Mouse (Mus musculus) stomach, embryonic 15.5 days (tissue): ENCODE results near the gene Pcf11. TPM values are rescaled to one million over a fixed set of nuclear protein-coding genes. Genes with fewer than 3 reads are reported as not detected.

Source experiments
- ATAC-seq: fragments of 200-750 bp; cut with Nextera tagmentation; 2 replicates; pipeline ENCODE4 v1.8.0; 2017; ENCODE audit warnings: low read depth, moderate number of reproducible peaks, moderate TSS enrichment; ENCODE audit not compliant: insufficient read depth, low FRiP score
- H3K27ac ChIP-seq: fragments of 300-500 bp; sonication (generic); 2 replicates; pipeline ENCODE4 v1.5.1; 2015; ENCODE audit warnings: mild to moderate bottlenecking, inconsistent platforms
- H3K27me3 ChIP-seq: fragments of 300-500 bp; sonication (generic); replicated peaks from 2 replicates; pipeline ENCODE4 v1.6.1; 2015; ENCODE audit warnings: inconsistent platforms
- H3K36me3 ChIP-seq: fragments of 300-500 bp; sonication (generic); 2 replicates; pipeline ENCODE4 v1.6.1; 2015; ENCODE audit warnings: inconsistent platforms
- H3K4me1 ChIP-seq: fragments of 300-500 bp; sonication (generic); 2 replicates; pipeline ENCODE4 v1.6.1; 2015; ENCODE audit warnings: inconsistent platforms
- H3K4me2 ChIP-seq: fragments of 300-500 bp; sonication (generic); 2 replicates; pipeline ENCODE4 v1.6.1; 2015; ENCODE audit warnings: mild to moderate bottlenecking, inconsistent platforms
- H3K4me3 ChIP-seq: fragments of 300-500 bp; sonication (generic); replicated peaks from 2 replicates; pipeline ENCODE4 v1.5.1; 2015; ENCODE audit warnings: inconsistent platforms
- H3K9ac ChIP-seq: fragments of 300-500 bp; sonication (generic); 2 replicates; pipeline ENCODE4 v1.6.1; 2015; ENCODE audit warnings: inconsistent platforms
- H3K9me3 ChIP-seq: fragments of 300-500 bp; sonication (generic); 2 replicates; pipeline ENCODE4 v1.6.1; 2016; ENCODE audit warnings: inconsistent platforms
- WGBS: fragments of 180-500 bp; shearing (Covaris S2); methylation state at CpG from one replicate; pipeline ENCODE4 v1.1.7; 2015; 5-methylcytosine and 5-hydroxymethylcytosine counted together
- polyA plus RNA-seq: library from polyadenylated mRNA; unstranded; fragments of >200 nt; fragmentation: Nextera tagmentation; extraction: Ambion mirVana; gene quantifications from 2 replicates; pipeline ENCODE4 v1.2.1, GENCODE M21; 2015

Pcf11 gene
- polyA plus RNA-seq, 1 experiment from 2014 or later: 23.1 TPM

GRCm38 (mm10) chr7:92636295-92637011 lies 33.3 kb downstream of the Pcf11 start:
- peak overlapping the region; percentile 88 for H3K4me3 ChIP-seq
- peak overlapping the region; percentile 99 for H3K4me2 ChIP-seq
- no peaks in the 10 kb centered on the region for H3K9me3 ChIP-seq
- WGBS: 2% methylated on average over 49 of the region's 49 CpGs
- peak; percentile 54 for ATAC-seq
- peaks cover 7% of the 10 kb centered on the region; the same call in 1 of the 2 replicates for H3K4me1 ChIP-seq
- H3K9ac ChIP-seq: peak overlapping the region; percentile 76
- no peaks in the 10 kb centered on the region; the same call in 1 of the 2 replicates for H3K36me3 ChIP-seq
- peak overlapping the region; percentile 31; the same call in 1 of the 2 replicates for H3K27ac ChIP-seq
- H3K27me3 ChIP-seq: no peaks in the 10 kb centered on the region

- Histone ChIP-seq H3K4me1 (no peaks in the 10 kb centered on the region), H3K9ac (no peak overlapping the region), H3K27me3 (no peaks in the 10 kb centered on the region), H3K36me3 (no peaks in the 10 kb centered on the region), H3K4me3 (no peak overlapping the region), H3K4me2 (no peak overlapping the region), H3K27ac (no peak overlapping the region), H3K9me3 (no peaks in the 10 kb centered on the region)
- 39% methylated on average over 2 of the region's 2 CpGs for WGBS
- no peak for ATAC-seq
Measured at GRCm38 (mm10) chr7:92630167-92630566, 39.6 kb downstream of the Pcf11 start.

- no peaks in the 10 kb centered on the region for H3K27me3 ChIP-seq
- no peaks in the 10 kb centered on the region for H3K9me3 ChIP-seq
- no peaks in the 10 kb centered on the region for H3K36me3 ChIP-seq
- 46% methylated on average over 2 of the region's 2 CpGs for WGBS
- no peak for ATAC-seq
- H3K27ac ChIP-seq: no peak overlapping the region
- no peak overlapping the region for H3K4me2 ChIP-seq
- no peak overlapping the region for H3K4me3 ChIP-seq
- no peaks in the 10 kb centered on the region for H3K4me1 ChIP-seq
- no peak overlapping the region for H3K9ac ChIP-seq
Measured at GRCm38 (mm10) chr7:92624488-92624887, 45.2 kb downstream of the Pcf11 start.

- Histone ChIP-seq H3K4me1 (no peaks in the 10 kb centered on the region), H3K9ac (no peak overlapping the region), H3K4me2 (no peak overlapping the region), H3K36me3 (no peaks in the 10 kb centered on the region), H3K27ac (no peak overlapping the region), H3K27me3 (no peaks in the 10 kb centered on the region), H3K9me3 (no peaks in the 10 kb centered on the region), H3K4me3 (no peak overlapping the region)
- no peak for ATAC-seq
- WGBS: 59% methylated on average over 7 of the region's 7 CpGs
Measured at GRCm38 (mm10) chr7:92610830-92611229, 58.9 kb downstream of the Pcf11 start.

GRCm38 (mm10) chr7:92604961-92605360 lies 64.8 kb downstream of the Pcf11 start:
- no peak for ATAC-seq
- Histone ChIP-seq H3K4me3 (no peak overlapping the region), H3K4me1 (no peaks in the 10 kb centered on the region), H3K9me3 (no peaks in the 10 kb centered on the region), H3K36me3 (no peaks in the 10 kb centered on the region), H3K27ac (no peak overlapping the region), H3K4me2 (no peak overlapping the region), H3K27me3 (no peaks in the 10 kb centered on the region), H3K9ac (no peak overlapping the region)
- 87% methylated on average over 7 of the region's 7 CpGs for WGBS

Other genes with a start within 250 kb of the Pcf11 start
- 45.2 and 47.8 TPM in 2 replicates for gene Ccdc90b, start 108.8 kb downstream of the Pcf11 start, polyA plus RNA-seq
- gene Ankrd42, start 32.8 kb downstream of the Pcf11 start, polyA plus RNA-seq: 5.0 and 5.8 TPM in 2 replicates
- gene Rab30, start 71.7 kb upstream of the Pcf11 start, polyA plus RNA-seq: 18.4 and 23.9 TPM in 2 replicates
- gene Ddias, start 204.3 kb upstream of the Pcf11 start, polyA plus RNA-seq: 11.0 and 11.4 TPM in 2 replicates
- gene Prcp, start 204.5 kb upstream of the Pcf11 start, polyA plus RNA-seq: 23.9 and 24.7 TPM in 2 replicates